Mouse (Mus musculus): ENCODE results near the gene Lgals2. TPM values are rescaled to one million over a fixed set of nuclear protein-coding genes. Genes with fewer than 3 reads are reported as not detected.
"Not testable (repeated sequence)": the region's sequence is repeated elsewhere in the genome, so short reads cannot be mapped to it uniquely, and the experiment has no call there.

Gene Lgals2
- polyA plus RNA-seq, 1 experiment from 2014 or later, result not detected

DNA sequence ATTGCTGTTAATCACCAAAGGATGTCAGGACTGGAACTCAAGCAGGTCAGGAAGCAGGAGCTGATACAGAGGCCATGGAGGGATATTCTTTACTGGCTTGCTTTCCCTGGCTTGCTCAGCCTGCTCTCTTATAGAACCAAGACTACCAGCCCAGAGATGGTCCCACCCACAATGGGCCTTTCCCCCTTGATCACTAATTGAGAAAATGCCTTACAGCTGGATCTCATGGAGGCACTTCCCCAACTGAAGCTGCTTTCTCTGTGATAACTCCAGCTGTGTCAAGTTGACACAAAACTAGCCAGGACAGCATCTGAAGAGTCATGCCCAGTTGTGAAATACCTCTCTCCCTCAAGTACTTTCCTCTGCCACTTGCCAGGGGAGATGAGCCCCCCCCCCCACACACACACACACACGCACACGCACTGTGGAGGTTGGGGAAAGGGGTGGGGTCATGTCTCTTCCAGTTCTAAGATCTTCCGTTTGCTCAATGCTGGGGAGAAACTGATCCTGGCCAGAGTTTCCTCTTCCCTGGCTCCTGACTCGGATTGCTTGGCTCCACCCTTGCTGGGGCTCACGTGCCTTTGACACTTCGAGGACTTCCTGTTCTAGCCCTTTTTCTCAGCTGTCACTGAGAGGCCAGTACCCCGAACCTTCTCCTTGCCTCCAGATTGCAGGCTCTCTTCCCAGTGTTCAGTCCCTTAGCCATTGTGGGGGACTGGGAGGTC, 23.6 kb upstream of the Lgals2 start:
- Histone ChIP-seq H3K4me1 (ENCODE audit: control insufficient read depth, insufficient read depth, low read length) (peaks cover 15% of the 10 kb centered on the region), H3K36me3 (ENCODE audit: control insufficient read depth, insufficient read depth, low read length) (peaks cover 16% of the 10 kb centered on the region)
- not testable (repeated sequence) for ATAC-seq (ENCODE audit: insufficient number of reproducible peaks, low FRiP score, low TSS enrichment, low read depth); H3K4me3 ChIP-seq (ENCODE audit: low read depth, low read length); H3K9me3 ChIP-seq (ENCODE audit: control insufficient read depth, low read length); DNase-seq (ENCODE audit: low spot score); H3K27me3 ChIP-seq (ENCODE audit: control insufficient read depth, insufficient read depth, low read length); H3K27ac ChIP-seq (replicated peaks; ENCODE audit: low read depth, low read length); H3K4me2 ChIP-seq (ENCODE audit: low read depth, severe bottlenecking); H3K9ac ChIP-seq (ENCODE audit: low read length)
- WGBS, result 32% methylated on average over 7 of the region's 7 CpGs

DNA sequence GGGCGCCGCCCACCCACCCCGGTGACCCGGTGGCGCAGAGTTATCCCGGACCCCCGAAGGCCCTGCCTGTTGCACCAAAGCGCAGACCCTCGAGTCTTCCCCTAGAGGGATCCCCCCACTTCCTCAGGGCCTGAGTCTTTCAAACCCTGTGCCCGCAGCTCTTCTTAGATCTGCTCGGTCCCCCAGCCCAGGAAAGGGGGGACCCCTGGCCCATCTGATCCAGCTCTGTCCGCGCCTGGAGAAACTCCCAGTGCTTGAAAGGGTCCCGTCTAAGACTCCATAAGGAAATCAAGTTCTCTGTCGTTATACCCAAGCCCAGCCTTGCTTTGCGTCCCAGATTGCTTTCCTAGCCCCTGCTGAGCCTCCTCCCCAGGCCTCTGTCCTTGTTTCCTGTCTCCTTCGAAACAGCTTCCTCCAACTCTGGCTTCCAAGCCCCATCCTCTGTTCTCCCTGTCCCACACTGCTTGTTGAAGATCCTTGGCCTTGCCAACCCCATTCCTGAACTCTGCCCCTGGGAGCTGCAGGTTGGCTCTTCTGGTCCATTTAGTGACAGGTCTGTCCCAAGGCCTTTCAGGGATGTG, 22.6 kb upstream of the Lgals2 start:
- Histone ChIP-seq H3K27me3 (ENCODE audit: control insufficient read depth, insufficient read depth, low read length) (no peaks in the 10 kb centered on the region), H3K27ac (replicated peaks; ENCODE audit: low read depth, low read length) (peak overlapping the region; percentile 95), H3K4me3 (ENCODE audit: low read depth, low read length) (peak overlapping the region; percentile 54), H3K4me1 (ENCODE audit: control insufficient read depth, insufficient read depth, low read length) (peaks cover 15% of the 10 kb centered on the region), H3K4me2 (ENCODE audit: low read depth, severe bottlenecking) (peak overlapping the region; percentile 57), H3K36me3 (ENCODE audit: control insufficient read depth, insufficient read depth, low read length) (peaks cover 8% of the 10 kb centered on the region), H3K9me3 (ENCODE audit: control insufficient read depth, low read length) (no peaks in the 10 kb centered on the region), H3K9ac (ENCODE audit: low read length) (peak overlapping the region; percentile 71)
- ATAC-seq (ENCODE audit: insufficient number of reproducible peaks, low FRiP score, low TSS enrichment, low read depth), result no peak
- no peak for DNase-seq (ENCODE audit: low spot score)
- WGBS, result 0% methylated on average over 16 of the region's 17 CpGs

DNA sequence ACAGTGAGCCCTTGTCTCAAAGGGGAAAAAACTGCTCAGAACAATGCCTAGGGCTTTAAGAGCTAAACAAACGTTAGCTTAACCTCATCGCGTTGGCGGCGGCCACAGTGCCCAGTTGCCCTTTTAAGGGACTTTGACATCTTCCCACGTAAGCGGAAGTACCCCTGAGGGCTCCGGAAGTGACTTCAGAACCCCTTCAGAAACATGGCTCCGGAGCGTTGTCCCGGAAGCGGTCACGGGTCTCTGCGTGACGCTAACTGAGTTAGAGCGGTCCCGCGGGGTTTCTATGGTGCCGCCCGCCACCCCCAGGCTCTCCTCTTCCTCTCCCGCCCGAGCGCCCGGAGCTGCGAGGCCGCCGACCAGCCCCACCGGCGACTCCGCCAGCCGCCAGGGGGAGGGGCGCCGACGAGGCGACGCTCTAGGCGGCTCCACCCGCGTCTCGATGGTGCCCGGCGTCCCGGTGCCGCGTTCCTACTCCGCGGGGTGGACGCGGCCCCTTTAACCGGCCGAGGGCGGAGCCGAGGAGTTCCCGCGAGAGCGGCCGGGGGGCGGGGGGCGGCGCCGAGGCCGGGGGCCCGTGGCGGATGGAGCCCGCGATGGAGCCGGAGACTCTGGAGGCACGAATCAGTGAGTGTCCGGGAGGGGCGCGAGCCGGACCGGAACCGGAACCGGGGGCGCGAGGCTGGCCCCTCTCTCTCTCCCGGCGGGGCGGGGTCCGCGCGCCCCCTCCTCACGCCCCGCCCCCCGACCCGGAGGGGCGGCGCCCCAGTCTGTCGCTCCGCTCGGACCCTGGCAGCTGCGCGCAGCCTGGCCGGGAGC, 21.9 kb upstream of the Lgals2 start, which contains the start of gene Gga1:
Gga1 (plus strand) TSS at position 200 of the 819 bp plus-strand sequence.
- Histone ChIP-seq H3K4me2 (ENCODE audit: low read depth, severe bottlenecking) (peak within 1 kb of the TSS; percentile 57), H3K36me3 (ENCODE audit: control insufficient read depth, insufficient read depth, low read length) (peaks cover 7% of the 10 kb centered on the region; the same call in 1 of the 2 replicates), H3K9me3 (ENCODE audit: control insufficient read depth, low read length) (no peaks in the 10 kb centered on the region), H3K27me3 (ENCODE audit: control insufficient read depth, insufficient read depth, low read length) (no peaks in the 10 kb centered on the region), H3K27ac (replicated peaks; ENCODE audit: low read depth, low read length) (peak within 1 kb of the TSS; percentile 95), H3K9ac (ENCODE audit: low read length) (peak within 1 kb of the TSS; percentile 71), H3K4me1 (ENCODE audit: control insufficient read depth, insufficient read depth, low read length) (peaks cover 15% of the 10 kb centered on the region), H3K4me3 (ENCODE audit: low read depth, low read length) (peak within 1 kb of the TSS; percentile 54)
- WGBS, result under 1% methylated on average over 75 of the region's 95 CpGs
- DNase-seq (ENCODE audit: low spot score), result peak; percentile 97
- ATAC-seq (ENCODE audit: insufficient number of reproducible peaks, low FRiP score, low TSS enrichment, low read depth), result peak; percentile 87

DNA sequence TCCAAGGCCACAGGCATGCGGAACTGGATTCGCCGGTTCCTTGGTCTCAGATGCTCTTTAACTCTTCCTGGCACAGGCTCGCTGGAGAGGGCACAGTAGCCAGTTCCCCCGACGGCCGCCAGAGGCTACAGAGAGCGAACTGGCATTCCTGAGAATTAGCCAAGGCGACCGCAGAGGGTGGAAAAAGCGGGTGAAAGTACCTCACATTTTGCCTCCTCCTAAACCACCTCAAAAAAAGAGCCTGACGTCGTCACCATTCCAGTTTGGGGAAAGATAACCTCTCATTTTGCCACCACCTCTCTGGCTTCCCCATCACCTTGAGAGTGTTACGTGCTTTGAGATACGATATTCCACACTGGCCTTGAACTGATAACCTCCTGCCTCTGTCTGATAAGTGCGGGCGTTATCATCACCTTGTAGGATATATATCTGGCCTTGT, 20.9 kb upstream of the Lgals2 start:
- Histone ChIP-seq H3K27me3 (ENCODE audit: control insufficient read depth, insufficient read depth, low read length) (no peaks in the 10 kb centered on the region), H3K9me3 (ENCODE audit: control insufficient read depth, low read length) (no peaks in the 10 kb centered on the region), H3K36me3 (ENCODE audit: control insufficient read depth, insufficient read depth, low read length) (0 out of 2 replicates have a peak, but pooled peaks cover 2% of the 10 kb centered on the region), H3K4me2 (ENCODE audit: low read depth, severe bottlenecking) (peak overlapping the region; percentile 57), H3K4me3 (ENCODE audit: low read depth, low read length) (peak overlapping the region; percentile 54), H3K27ac (replicated peaks; ENCODE audit: low read depth, low read length) (peak overlapping the region; percentile 95), H3K9ac (ENCODE audit: low read length) (peak overlapping the region; percentile 22; the same call in 1 of the 2 replicates), H3K4me1 (ENCODE audit: control insufficient read depth, insufficient read depth, low read length) (peaks cover 15% of the 10 kb centered on the region)
- ATAC-seq (ENCODE audit: insufficient number of reproducible peaks, low FRiP score, low TSS enrichment, low read depth) (no peak), DNase-seq (ENCODE audit: low spot score) (peak; percentile 90)
- 4% methylated on average over 17 of the region's 17 CpGs for WGBS

DNA sequence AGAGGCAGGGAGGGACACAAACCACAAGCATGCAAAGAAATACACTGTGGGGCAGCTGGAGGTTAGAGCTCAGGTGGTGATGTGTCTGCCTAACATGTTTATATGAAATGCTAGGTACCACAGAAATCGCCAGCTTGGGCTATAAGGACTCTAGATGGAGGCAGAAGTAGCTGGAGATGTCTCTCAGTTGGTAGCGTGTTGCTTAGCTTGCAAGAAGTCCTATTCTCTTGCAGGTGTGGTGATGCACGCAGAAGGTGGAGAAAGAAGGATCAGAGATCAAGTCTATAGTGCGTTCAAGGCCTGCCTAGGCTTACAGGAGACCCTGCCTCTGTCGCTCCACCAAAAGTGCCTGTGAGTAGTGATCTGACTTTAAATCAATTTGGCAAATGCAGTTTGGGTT, 20.2 kb upstream of the Lgals2 start:
- no peak overlapping the region for H3K4me3 ChIP-seq (ENCODE audit: low read depth, low read length)
- DNase-seq (ENCODE audit: low spot score) (no peak), ATAC-seq (ENCODE audit: insufficient number of reproducible peaks, low FRiP score, low TSS enrichment, low read depth) (no peak)
- peak overlapping the region; percentile 60; the same call in 1 of the 2 replicates for H3K27ac ChIP-seq (replicated peaks; ENCODE audit: low read depth, low read length)
- H3K27me3 ChIP-seq (ENCODE audit: control insufficient read depth, insufficient read depth, low read length), result no peaks in the 10 kb centered on the region
- no peak overlapping the region; the same call in 1 of the 2 replicates for H3K4me2 ChIP-seq (ENCODE audit: low read depth, severe bottlenecking)
- no peaks in the 10 kb centered on the region for H3K36me3 ChIP-seq (ENCODE audit: control insufficient read depth, insufficient read depth, low read length)
- H3K9me3 ChIP-seq (ENCODE audit: control insufficient read depth, low read length), result no peaks in the 10 kb centered on the region
- H3K4me1 ChIP-seq (ENCODE audit: control insufficient read depth, insufficient read depth, low read length), result peaks cover 15% of the 10 kb centered on the region
- H3K9ac ChIP-seq (ENCODE audit: low read length), result no peak overlapping the region
- 75% methylated on average over 5 of the region's 5 CpGs for WGBS

DNA sequence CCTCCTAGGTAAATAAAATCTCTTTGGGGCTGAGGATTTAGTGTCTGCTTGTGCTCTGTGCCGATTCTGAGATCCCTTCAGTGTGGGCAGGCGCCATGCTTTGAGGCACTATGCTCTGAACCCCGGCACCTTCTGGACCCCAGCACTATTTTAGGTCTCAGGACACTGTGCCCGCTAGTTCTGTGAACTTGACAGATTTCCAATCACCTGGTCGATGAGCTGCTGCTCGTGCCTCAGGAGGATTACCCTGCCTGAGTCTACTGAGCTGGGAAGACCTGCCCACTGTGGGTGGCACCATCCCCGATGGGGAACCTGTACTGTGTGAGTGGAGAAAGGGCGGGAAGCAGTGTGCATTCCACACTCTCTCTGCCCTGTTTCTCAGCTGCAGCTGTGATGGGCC, 19.7 kb upstream of the Lgals2 start:
- ATAC-seq (ENCODE audit: insufficient number of reproducible peaks, low FRiP score, low TSS enrichment, low read depth) (no peak), DNase-seq (ENCODE audit: low spot score) (no peak)
- no peaks in the 10 kb centered on the region for H3K9me3 ChIP-seq (ENCODE audit: control insufficient read depth, low read length)
- H3K36me3 ChIP-seq (ENCODE audit: control insufficient read depth, insufficient read depth, low read length), result no peaks in the 10 kb centered on the region
- WGBS, result 79% methylated on average over 8 of the region's 8 CpGs
- peaks cover 15% of the 10 kb centered on the region for H3K4me1 ChIP-seq (ENCODE audit: control insufficient read depth, insufficient read depth, low read length)
- no peak overlapping the region for H3K4me2 ChIP-seq (ENCODE audit: low read depth, severe bottlenecking)
- no peak overlapping the region; the same call in 1 of the 2 replicates for H3K9ac ChIP-seq (ENCODE audit: low read length)
- no peaks in the 10 kb centered on the region for H3K27me3 ChIP-seq (ENCODE audit: control insufficient read depth, insufficient read depth, low read length)
- H3K4me3 ChIP-seq (ENCODE audit: low read depth, low read length), result no peak overlapping the region
- H3K27ac ChIP-seq (replicated peaks; ENCODE audit: low read depth, low read length), result no peak overlapping the region

DNA sequence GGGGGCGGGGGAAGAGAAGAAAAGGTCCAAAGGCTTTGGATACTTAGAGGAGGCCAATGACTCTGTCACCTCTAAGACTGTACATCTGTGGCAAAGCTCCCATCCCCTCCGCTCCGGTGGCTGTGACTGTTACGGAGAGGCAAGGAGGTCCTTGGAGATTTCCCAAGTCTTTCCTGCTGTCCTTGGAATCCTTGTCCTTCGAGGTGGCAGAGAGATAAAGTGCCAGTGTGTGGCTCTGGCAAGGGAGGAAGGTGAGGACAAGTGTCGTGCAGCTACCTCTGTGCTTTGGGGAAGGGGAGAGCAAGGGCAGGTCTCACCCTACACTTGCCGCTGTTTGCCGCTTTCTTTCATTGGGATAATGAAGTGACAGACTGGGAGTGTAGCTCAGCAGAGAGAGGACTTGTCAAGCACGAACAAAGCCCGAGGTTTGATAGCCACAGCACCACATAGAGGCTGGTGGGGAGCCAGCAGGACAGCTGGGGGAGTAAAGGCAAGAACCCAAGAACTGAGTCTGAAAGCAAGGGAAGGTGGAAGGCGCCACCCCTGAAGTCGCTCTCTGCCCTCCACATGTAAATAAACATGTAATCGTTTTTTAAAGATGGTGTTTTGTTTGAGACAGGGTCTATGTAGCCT, 18.6 kb upstream of the Lgals2 start:
- Histone ChIP-seq H3K36me3 (ENCODE audit: control insufficient read depth, insufficient read depth, low read length) (no peaks in the 10 kb centered on the region), H3K4me2 (ENCODE audit: low read depth, severe bottlenecking) (no peak overlapping the region), H3K9ac (ENCODE audit: low read length) (no peak overlapping the region), H3K4me3 (ENCODE audit: low read depth, low read length) (no peak overlapping the region), H3K4me1 (ENCODE audit: control insufficient read depth, insufficient read depth, low read length) (peaks cover 9% of the 10 kb centered on the region), H3K27me3 (ENCODE audit: control insufficient read depth, insufficient read depth, low read length) (no peaks in the 10 kb centered on the region), H3K9me3 (ENCODE audit: control insufficient read depth, low read length) (no peaks in the 10 kb centered on the region), H3K27ac (replicated peaks; ENCODE audit: low read depth, low read length) (no peak overlapping the region)
- 52% methylated on average over 13 of the region's 13 CpGs for WGBS
- no peak for ATAC-seq (ENCODE audit: insufficient number of reproducible peaks, low FRiP score, low TSS enrichment, low read depth)
- no peak for DNase-seq (ENCODE audit: low spot score)
